Mouse (Mus musculus): Measurements from ENCODE around the gene Gga2. TPM values are rescaled to one million over a fixed set of nuclear protein-coding genes. Genes with fewer than 3 reads are reported as not detected.

The Gga2 gene
- polyA plus RNA-seq (2015; fragmentation: Nextera tagmentation; extraction: Ambion mirVana), result 51.8 and 51.9 TPM in 2 replicates

- Histone ChIP-seq H3K9me3 (no peaks in the 10 kb centered on the region), H3K9ac (peak within 1 kb of the TSS; percentile 64), H3K27me3 (no peaks in the 10 kb centered on the region), H3K4me3 (peak within 1 kb of the TSS; percentile 53), H3K27ac (replicated peaks) (peak within 1 kb of the TSS; percentile 88), H3K4me2 (peak within 1 kb of the TSS; percentile 73), H3K4me1 (replicated peaks) (peaks cover 44% of the 10 kb centered on the region), H3K36me3 (no peaks in the 10 kb centered on the region)
- ATAC-seq (ENCODE audit: low FRiP score, low read depth), result peak; percentile 88
- WGBS, result under 1% methylated on average over 50 of the region's 50 CpGs
Observed at GRCm38 (mm10) chr7:122020667-122021354, at the start of gene Gga2. Gga2 (minus strand) TSS chr7:122021222.

DNA sequence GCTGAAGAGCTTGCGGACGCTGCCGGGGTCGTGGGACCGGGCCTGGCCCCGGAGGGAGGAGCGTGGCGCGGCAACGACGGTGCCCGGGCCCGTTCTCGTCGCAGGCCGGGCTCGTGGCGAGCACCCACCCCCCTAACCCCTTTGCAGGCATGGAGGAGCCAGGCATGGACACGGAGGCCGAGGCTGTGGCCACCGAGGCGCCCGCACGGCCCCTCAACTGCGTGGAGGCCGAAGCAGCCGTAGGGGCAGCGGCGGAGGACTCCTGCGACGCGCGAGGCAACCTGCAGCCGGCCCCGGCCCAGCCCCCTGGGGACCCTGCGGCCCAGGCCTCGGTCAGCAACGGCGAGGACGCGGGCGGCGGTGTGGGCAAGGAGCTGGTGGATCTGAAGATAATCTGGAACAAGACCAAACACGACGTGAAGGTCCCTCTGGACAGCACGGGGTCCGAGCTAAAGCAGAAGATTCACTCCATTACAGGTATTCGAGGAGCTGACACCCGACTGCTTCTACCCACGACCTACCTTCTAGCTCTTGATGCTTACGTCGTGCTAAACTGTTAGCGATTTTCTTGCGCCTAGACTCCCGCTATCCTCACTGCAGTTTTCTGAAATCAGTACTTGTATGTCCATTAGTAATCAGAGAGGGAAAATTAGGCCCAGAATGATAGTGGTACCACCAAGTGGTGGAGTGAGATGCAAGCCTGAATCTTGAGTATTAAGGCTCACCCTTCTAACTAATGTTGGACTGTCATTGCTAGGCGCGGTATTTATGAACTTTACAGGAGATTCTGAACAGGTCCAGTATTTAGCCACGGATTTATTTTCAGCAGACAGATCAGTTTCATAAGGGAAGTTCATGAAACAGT is 46.7 kb upstream of the Gga2 start:
- H3K4me3 ChIP-seq, result peak overlapping the region; percentile 100
- ATAC-seq (ENCODE audit: low FRiP score, low read depth), result peak; percentile 27
- H3K36me3 ChIP-seq, result peaks cover 21% of the 10 kb centered on the region
- peak overlapping the region; percentile 98 for H3K9ac ChIP-seq
- 2% methylated on average over 58 of the region's 58 CpGs for WGBS
- no peaks in the 10 kb centered on the region for H3K27me3 ChIP-seq
- H3K27ac ChIP-seq (replicated peaks), result peak overlapping the region; percentile 96
- no peaks in the 10 kb centered on the region for H3K9me3 ChIP-seq
- peak overlapping the region; percentile 85 for H3K4me2 ChIP-seq
- peaks cover 30% of the 10 kb centered on the region for H3K4me1 ChIP-seq (replicated peaks)

- Histone ChIP-seq H3K4me2 (peak within 1 kb of the TSS; percentile 85), H3K27me3 (no peaks in the 10 kb centered on the region), H3K9ac (peak within 1 kb of the TSS; percentile 98), H3K9me3 (no peaks in the 10 kb centered on the region), H3K27ac (replicated peaks) (peak within 1 kb of the TSS; percentile 96), H3K4me3 (peak within 1 kb of the TSS; percentile 100), H3K36me3 (peaks cover 13% of the 10 kb centered on the region), H3K4me1 (replicated peaks) (peaks cover 30% of the 10 kb centered on the region)
- under 1% methylated on average over 60 of the region's 60 CpGs for WGBS
- peak; percentile 99 for ATAC-seq (ENCODE audit: low FRiP score, low read depth)
Observed at GRCm38 (mm10) chr7:122066945-122067516, 46.0 kb upstream of the Gga2 start, which contains the start of the genes Ubfd1 and Ears2. Ubfd1 (plus strand) TSS chr7:122067175. Ears2 (minus strand) TSS chr7:122067263.

- peak overlapping the region; percentile 85 for H3K4me2 ChIP-seq
- H3K36me3 ChIP-seq, result peaks cover 6% of the 10 kb centered on the region; the same call in 1 of the 2 replicates
- no peaks in the 10 kb centered on the region for H3K9me3 ChIP-seq
- H3K27me3 ChIP-seq, result no peaks in the 10 kb centered on the region
- peaks cover 30% of the 10 kb centered on the region for H3K4me1 ChIP-seq (replicated peaks)
- peak overlapping the region; percentile 100 for H3K4me3 ChIP-seq
- peak overlapping the region; percentile 98 for H3K9ac ChIP-seq
- WGBS, result 21% methylated on average over 31 of the region's 31 CpGs
- ATAC-seq (ENCODE audit: low FRiP score, low read depth), result peak; percentile 73
- H3K27ac ChIP-seq (replicated peaks), result peak overlapping the region; percentile 96
Observed at GRCm38 (mm10) chr7:122066102-122066944, 45.3 kb upstream of the Gga2 start.

- Histone ChIP-seq H3K4me3 (no peak overlapping the region), H3K27ac (replicated peaks) (no peak overlapping the region), H3K4me1 (replicated peaks) (peaks cover 30% of the 10 kb centered on the region), H3K9me3 (no peaks in the 10 kb centered on the region), H3K9ac (no peak overlapping the region), H3K36me3 (peaks cover 4% of the 10 kb centered on the region; the same call in 1 of the 2 replicates), H3K4me2 (peak overlapping the region; percentile 85), H3K27me3 (no peaks in the 10 kb centered on the region)
- 82% methylated on average over 1 of the region's 1 CpGs for WGBS
- no peak for ATAC-seq (ENCODE audit: low FRiP score, low read depth)
Observed at GRCm38 (mm10) chr7:122065656-122066055, 44.6 kb upstream of the Gga2 start.

GRCm38 (mm10) chr7:122056633-122057032 is 35.6 kb upstream of the Gga2 start:
- no peak overlapping the region for H3K27ac ChIP-seq (replicated peaks)
- no peaks in the 10 kb centered on the region for H3K27me3 ChIP-seq
- no peaks in the 10 kb centered on the region for H3K4me1 ChIP-seq (replicated peaks)
- no peak overlapping the region for H3K9ac ChIP-seq
- no peak overlapping the region for H3K4me2 ChIP-seq
- 92% methylated on average over 5 of the region's 5 CpGs for WGBS
- H3K4me3 ChIP-seq, result no peak overlapping the region
- H3K36me3 ChIP-seq, result peaks cover 34% of the 10 kb centered on the region
- no peak for ATAC-seq (ENCODE audit: low FRiP score, low read depth)
- H3K9me3 ChIP-seq, result no peaks in the 10 kb centered on the region

GRCm38 (mm10) chr7:122050834-122051233 is 29.8 kb upstream of the Gga2 start:
- Histone ChIP-seq H3K9me3 (no peaks in the 10 kb centered on the region), H3K36me3 (peaks cover 36% of the 10 kb centered on the region), H3K4me1 (replicated peaks) (no peaks in the 10 kb centered on the region), H3K9ac (no peak overlapping the region), H3K4me2 (no peak overlapping the region), H3K27me3 (no peaks in the 10 kb centered on the region), H3K4me3 (no peak overlapping the region), H3K27ac (replicated peaks) (no peak overlapping the region)
- no peak for ATAC-seq (ENCODE audit: low FRiP score, low read depth)
- 77% methylated on average over 1 of the region's 1 CpGs for WGBS

- ATAC-seq (ENCODE audit: low FRiP score, low read depth), result no peak
- no peak overlapping the region for H3K4me3 ChIP-seq
- no peaks in the 10 kb centered on the region for H3K27me3 ChIP-seq
- H3K4me1 ChIP-seq (replicated peaks), result no peaks in the 10 kb centered on the region
- H3K36me3 ChIP-seq, result peaks cover 22% of the 10 kb centered on the region
- H3K9me3 ChIP-seq, result no peaks in the 10 kb centered on the region
- no peak overlapping the region for H3K4me2 ChIP-seq
- H3K27ac ChIP-seq (replicated peaks), result no peak overlapping the region
- H3K9ac ChIP-seq, result no peak overlapping the region
- 96% methylated on average over 9 of the region's 9 CpGs for WGBS
Observed at GRCm38 (mm10) chr7:122048191-122048590, 27.2 kb upstream of the Gga2 start.

- Histone ChIP-seq H3K9ac (no peak overlapping the region), H3K4me3 (no peak overlapping the region), H3K27ac (replicated peaks) (no peak overlapping the region), H3K27me3 (no peaks in the 10 kb centered on the region), H3K4me2 (no peak overlapping the region), H3K4me1 (replicated peaks) (no peaks in the 10 kb centered on the region), H3K9me3 (no peaks in the 10 kb centered on the region), H3K36me3 (peaks cover 22% of the 10 kb centered on the region)
- ATAC-seq (ENCODE audit: low FRiP score, low read depth), result no peak
- 89% methylated on average over 2 of the region's 2 CpGs for WGBS
Observed at GRCm38 (mm10) chr7:122046813-122047212, 25.8 kb upstream of the Gga2 start.

- Histone ChIP-seq H3K27ac (replicated peaks) (no peak overlapping the region), H3K4me3 (no peak overlapping the region), H3K4me1 (replicated peaks) (no peaks in the 10 kb centered on the region), H3K27me3 (no peaks in the 10 kb centered on the region), H3K4me2 (no peak overlapping the region), H3K9me3 (no peaks in the 10 kb centered on the region), H3K36me3 (peaks cover 27% of the 10 kb centered on the region), H3K9ac (no peak overlapping the region)
- WGBS, result 97% methylated on average over 1 of the region's 1 CpGs
- no peak for ATAC-seq (ENCODE audit: low FRiP score, low read depth)
Observed at GRCm38 (mm10) chr7:122045711-122046110, 24.7 kb upstream of the Gga2 start.

GRCm38 (mm10) chr7:122045181-122045634 is 24.2 kb upstream of the Gga2 start:
- Histone ChIP-seq H3K9me3 (no peaks in the 10 kb centered on the region), H3K4me3 (no peak overlapping the region), H3K27me3 (no peaks in the 10 kb centered on the region), H3K36me3 (peaks cover 27% of the 10 kb centered on the region), H3K4me1 (replicated peaks) (no peaks in the 10 kb centered on the region), H3K27ac (replicated peaks) (no peak overlapping the region), H3K4me2 (no peak overlapping the region), H3K9ac (no peak overlapping the region)
- ATAC-seq (ENCODE audit: low FRiP score, low read depth), result no peak
- 89% methylated on average over 4 of the region's 4 CpGs for WGBS

All from hindbrain, embryonic 15.5 days (tissue).